Mouse (Mus musculus): Measurements from ENCODE around the gene Fut8. TPM values are rescaled to one million over a fixed set of nuclear protein-coding genes. Genes with fewer than 3 reads are reported as not detected.

The Fut8 gene
- polyA plus RNA-seq, 1 experiment = 10.9 TPM

GRCm38 (mm10) chr12:77450816-77451215, 212.9 kb downstream of the Fut8 start:
- Histone ChIP-seq H3K27ac (ENCODE audit: insufficient read depth, low read depth, low read length) (no peak overlapping the region), H3K4me1 (ENCODE audit: control insufficient read depth, insufficient read depth, insufficient read length, low read length) (no peaks in the 10 kb centered on the region), H3K27me3 (ENCODE audit: control insufficient read depth, insufficient read depth, low read length) (no peaks in the 10 kb centered on the region), H3K36me3 (ENCODE audit: control insufficient read depth, insufficient read depth, low read length) (peaks cover 22% of the 10 kb centered on the region), H3K4me3 (ENCODE audit: low read depth, low read length) (no peak overlapping the region)
- WGBS = 77% methylated on average over 2 of the region's 2 CpGs
- no peak for TF ChIP-seq CTCF (IDR thresholded peaks at IDR 0.05; ENCODE audit: extremely low read depth, insufficient read length, insufficient replicate concordance, low read depth, low read length)

GRCm38 (mm10) chr12:77466178-77466577, 228.3 kb downstream of the Fut8 start:
- TF ChIP-seq POLR2A (IDR thresholded peaks at IDR 0.05; ENCODE audit: low read depth, low read length) (no peak), CTCF (IDR thresholded peaks at IDR 0.05; ENCODE audit: extremely low read depth, insufficient read length, insufficient replicate concordance, low read depth, low read length) (no peak)
- H3K4me3 ChIP-seq (ENCODE audit: low read depth, low read length) = no peak overlapping the region
- H3K27ac ChIP-seq (ENCODE audit: insufficient read depth, low read depth, low read length) = no peak overlapping the region
- H3K4me1 ChIP-seq (ENCODE audit: control insufficient read depth, insufficient read depth, insufficient read length, low read length) = no peaks in the 10 kb centered on the region
- peaks cover 13% of the 10 kb centered on the region for H3K36me3 ChIP-seq (ENCODE audit: control insufficient read depth, insufficient read depth, low read length)
- 96% methylated on average over 1 of the region's 1 CpGs for WGBS
- no peaks in the 10 kb centered on the region for H3K27me3 ChIP-seq (ENCODE audit: control insufficient read depth, insufficient read depth, low read length)

GRCm38 (mm10) chr12:77479931-77480330, 242.0 kb downstream of the Fut8 start:
- Histone ChIP-seq H3K4me1 (ENCODE audit: control insufficient read depth, insufficient read depth, insufficient read length, low read length) (no peaks in the 10 kb centered on the region), H3K27ac (ENCODE audit: insufficient read depth, low read depth, low read length) (no peak overlapping the region), H3K4me3 (ENCODE audit: low read depth, low read length) (no peak overlapping the region), H3K36me3 (ENCODE audit: control insufficient read depth, insufficient read depth, low read length) (peaks cover 14% of the 10 kb centered on the region), H3K27me3 (ENCODE audit: control insufficient read depth, insufficient read depth, low read length) (no peaks in the 10 kb centered on the region)
- 85% methylated on average over 2 of the region's 2 CpGs for WGBS
- TF ChIP-seq CTCF (IDR thresholded peaks at IDR 0.05; ENCODE audit: extremely low read depth, insufficient read length, insufficient replicate concordance, low read depth, low read length) = no peak
- TF ChIP-seq POLR2A (IDR thresholded peaks at IDR 0.05; ENCODE audit: low read depth, low read length) = no peak

GRCm38 (mm10) chr12:77481153-77481552, 243.2 kb downstream of the Fut8 start:
- TF ChIP-seq CTCF (IDR thresholded peaks at IDR 0.05; ENCODE audit: extremely low read depth, insufficient read length, insufficient replicate concordance, low read depth, low read length) (no peak), POLR2A (IDR thresholded peaks at IDR 0.05; ENCODE audit: low read depth, low read length) (no peak)
- H3K36me3 ChIP-seq (ENCODE audit: control insufficient read depth, insufficient read depth, low read length) = peaks cover 7% of the 10 kb centered on the region
- H3K4me3 ChIP-seq (ENCODE audit: low read depth, low read length) = no peak overlapping the region
- no peak overlapping the region for H3K27ac ChIP-seq (ENCODE audit: insufficient read depth, low read depth, low read length)
- no peaks in the 10 kb centered on the region for H3K27me3 ChIP-seq (ENCODE audit: control insufficient read depth, insufficient read depth, low read length)
- WGBS = 100% methylated on average over 1 of the region's 1 CpGs
- H3K4me1 ChIP-seq (ENCODE audit: control insufficient read depth, insufficient read depth, insufficient read length, low read length) = no peaks in the 10 kb centered on the region

- H3K27me3 ChIP-seq (ENCODE audit: control insufficient read depth, insufficient read depth, low read length) = no peaks in the 10 kb centered on the region
- WGBS = 88% methylated on average over 3 of the region's 3 CpGs
- no peak overlapping the region for H3K4me3 ChIP-seq (ENCODE audit: low read depth, low read length)
- peaks cover 1% of the 10 kb centered on the region; the same call in 1 of the 2 replicates for H3K36me3 ChIP-seq (ENCODE audit: control insufficient read depth, insufficient read depth, low read length)
- no peaks in the 10 kb centered on the region for H3K4me1 ChIP-seq (ENCODE audit: control insufficient read depth, insufficient read depth, insufficient read length, low read length)
- no peak overlapping the region for H3K27ac ChIP-seq (ENCODE audit: insufficient read depth, low read depth, low read length)
- no peak for TF ChIP-seq POLR2A (IDR thresholded peaks at IDR 0.05; ENCODE audit: low read depth, low read length)
Measured at GRCm38 (mm10) chr12:77481799-77482198, 243.9 kb downstream of the Fut8 start.

- no peak overlapping the region for H3K4me3 ChIP-seq (ENCODE audit: low read depth, low read length)
- H3K4me1 ChIP-seq (ENCODE audit: control insufficient read depth, insufficient read depth, insufficient read length, low read length) = no peaks in the 10 kb centered on the region
- WGBS = 56% methylated on average over 9 of the region's 9 CpGs
- H3K27me3 ChIP-seq (ENCODE audit: control insufficient read depth, insufficient read depth, low read length) = no peaks in the 10 kb centered on the region
- no peak for TF ChIP-seq CTCF (IDR thresholded peaks at IDR 0.05; ENCODE audit: extremely low read depth, insufficient read length, insufficient replicate concordance, low read depth, low read length)
- TF ChIP-seq POLR2A (IDR thresholded peaks at IDR 0.05; ENCODE audit: low read depth, low read length) = no peak
- no peak overlapping the region for H3K27ac ChIP-seq (ENCODE audit: insufficient read depth, low read depth, low read length)
- no peaks in the 10 kb centered on the region for H3K36me3 ChIP-seq (ENCODE audit: control insufficient read depth, insufficient read depth, low read length)
Measured at GRCm38 (mm10) chr12:77483180-77483855, 245.4 kb downstream of the Fut8 start.

GRCm38 (mm10) chr12:77484761-77485160, 246.8 kb downstream of the Fut8 start:
- no peaks in the 10 kb centered on the region for H3K36me3 ChIP-seq (ENCODE audit: control insufficient read depth, insufficient read depth, low read length)
- TF ChIP-seq CTCF (IDR thresholded peaks at IDR 0.05; ENCODE audit: extremely low read depth, insufficient read length, insufficient replicate concordance, low read depth, low read length) = no peak
- TF ChIP-seq POLR2A (IDR thresholded peaks at IDR 0.05; ENCODE audit: low read depth, low read length) = no peak
- H3K4me1 ChIP-seq (ENCODE audit: control insufficient read depth, insufficient read depth, insufficient read length, low read length) = no peaks in the 10 kb centered on the region
- no peaks in the 10 kb centered on the region for H3K27me3 ChIP-seq (ENCODE audit: control insufficient read depth, insufficient read depth, low read length)
- H3K4me3 ChIP-seq (ENCODE audit: low read depth, low read length) = no peak overlapping the region
- 78% methylated on average over 3 of the region's 3 CpGs for WGBS
- H3K27ac ChIP-seq (ENCODE audit: insufficient read depth, low read depth, low read length) = no peak overlapping the region

Data from small intestine, adult 2 months (tissue).